Mouse (Mus musculus) spleen, adult 18-20 months (tissue): Measurements from ENCODE around the gene Rpp40.

ENCODE experiments used
- DNase-seq, 2 experiments: peaks; one replicate each; pipeline ENCODE4 v3.0.0; 2022; ENCODE audit warnings: mixed read lengths in 2 of 2

Gene Rpp40

GRCm38 (mm10) chr13:35905879-35906481, at the start of gene Rpp40:
TSS of gene Rpp40 (minus strand) at chr13:35906359.
- DNase-seq: peak; percentile 81 to 83

GRCm38 (mm10) chr13:35949814-35950455, 43.8 kb upstream of the Rpp40 start:
- no peak for DNase-seq

GRCm38 (mm10) chr13:35947354-35948000, 41.3 kb upstream of the Rpp40 start:
- DNase-seq: peak; percentile 18 to 72

GRCm38 (mm10) chr13:35946659-35947353, 40.6 kb upstream of the Rpp40 start:
- no peak for DNase-seq

- no peak for DNase-seq
Measured at GRCm38 (mm10) chr13:35940934-35941333, 34.8 kb upstream of the Rpp40 start.

- no peak for DNase-seq
Measured at GRCm38 (mm10) chr13:35939871-35940665, 33.9 kb upstream of the Rpp40 start.

- DNase-seq: no peak
Measured at GRCm38 (mm10) chr13:35937991-35938390, 31.8 kb upstream of the Rpp40 start.

GRCm38 (mm10) chr13:35911476-35911875, 5.3 kb upstream of the Rpp40 start:
- no peak for DNase-seq

GRCm38 (mm10) chr13:35905378-35905777, 781 bp downstream of the Rpp40 start:
- DNase-seq: no peak

GRCm38 (mm10) chr13:35892866-35893265, 13.3 kb downstream of the Rpp40 start:
- DNase-seq: no peak

- DNase-seq: peak in 1 of 2 experiments; percentile 56
Measured at GRCm38 (mm10) chr13:35886121-35886725, 19.9 kb downstream of the Rpp40 start.

- no peak for DNase-seq
Measured at GRCm38 (mm10) chr13:35880555-35881046, 25.6 kb downstream of the Rpp40 start.

- DNase-seq: no peak
Measured at GRCm38 (mm10) chr13:35879519-35879918, 26.6 kb downstream of the Rpp40 start.

- no peak for DNase-seq
Measured at GRCm38 (mm10) chr13:35879068-35879467, 27.1 kb downstream of the Rpp40 start.

- no peak for DNase-seq
Measured at GRCm38 (mm10) chr13:35878282-35878681, 27.9 kb downstream of the Rpp40 start.

GRCm38 (mm10) chr13:35875396-35875795, 30.8 kb downstream of the Rpp40 start:
- no peak for DNase-seq

- no peak for DNase-seq
Measured at GRCm38 (mm10) chr13:35871107-35871506, 35.1 kb downstream of the Rpp40 start.

GRCm38 (mm10) chr13:35870659-35871058, 35.5 kb downstream of the Rpp40 start:
- no peak for DNase-seq

GRCm38 (mm10) chr13:35860916-35861315, 45.2 kb downstream of the Rpp40 start:
- DNase-seq: no peak

GRCm38 (mm10) chr13:35857486-35857885, 48.7 kb downstream of the Rpp40 start:
- DNase-seq: no peak

GRCm38 (mm10) chr13:35852851-35853575, 53.1 kb downstream of the Rpp40 start:
- DNase-seq: no peak
